Comparison of ENCODE assay signal across 32 mouse cellular contexts in the genomic region with DNA sequence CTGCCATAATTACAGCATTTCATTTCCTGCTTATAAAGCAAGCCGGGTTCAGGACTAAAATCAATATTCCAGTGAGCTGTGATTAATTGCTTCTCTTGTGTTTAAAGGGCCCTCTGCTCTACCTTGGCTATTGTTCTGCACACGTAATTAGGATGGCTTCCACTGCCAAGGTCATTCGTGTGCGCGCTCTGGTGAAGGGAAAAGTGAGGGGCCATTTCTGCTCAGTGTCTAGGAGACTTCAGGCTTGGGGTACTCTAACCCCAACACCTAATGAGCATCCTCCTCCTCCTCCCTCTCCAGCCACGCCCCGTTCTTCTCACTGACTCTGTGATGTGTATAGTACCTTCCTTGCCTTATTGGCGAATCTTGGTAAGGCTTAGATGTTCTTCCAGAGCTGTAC. TPM values are rescaled to one million over a fixed set of nuclear protein-coding genes. Genes with fewer than 3 reads are reported as not detected.
A peak's percentile ranks its signal among the peaks of the same experiment; 100 is the strongest.
DNase-seq lines count a peak whose midpoint lies in the region; ATAC-seq lines count a peak whose summit lies in the region.
"Had no signal": no experiment of that assay in that cellular context is flagged by ENCODE, and none has a peak within 500 bp of the region (broad histone marks: within the 10 kb centered on the region; RNA-seq: fewer than 3 reads in every experiment).

No protein-coding gene starts in this region.

- no peaks in the 10 kb centered on the region for H3K9me3 ChIP-seq in hindbrain, embryonic 13.5 days
- no peaks in the 10 kb centered on the region for H3K9me3 ChIP-seq in hindbrain, embryonic 12.5 days (replicated peaks)
- H3K9me3 ChIP-seq in neural tube, embryonic 13.5 days: no peaks in the 10 kb centered on the region
- H3K9me3 ChIP-seq in limb, embryonic 13.5 days: no peaks in the 10 kb centered on the region
- H3K9me3 ChIP-seq in forebrain, embryonic 12.5 days: no peaks in the 10 kb centered on the region
- H3K9me3 ChIP-seq: embryonic facial prominence, embryonic 15.5 days; forebrain, embryonic 15.5 days; heart, embryonic 12.5 days; intestine, embryonic 15.5 days; midbrain, embryonic 15.5 days had no signal

- peaks cover 8% of the 10 kb centered on the region; the same call in 1 of the 2 replicates for H3K4me1 ChIP-seq in hindbrain, embryonic 13.5 days (replicated peaks)
- no peaks in the 10 kb centered on the region; the same call in 1 of the 2 replicates for H3K4me1 ChIP-seq in hindbrain, embryonic 12.5 days
- H3K4me1 ChIP-seq in neural tube, embryonic 13.5 days (replicated peaks): peaks cover 4% of the 10 kb centered on the region; the same call in 1 of the 2 replicates
- peaks cover 34% of the 10 kb centered on the region for H3K4me1 ChIP-seq in limb, embryonic 13.5 days
- H3K4me1 ChIP-seq in forebrain, embryonic 12.5 days: no peaks in the 10 kb centered on the region
- H3K4me1 ChIP-seq: forebrain, embryonic 15.5 days; heart, embryonic 12.5 days; intestine, embryonic 15.5 days; midbrain, embryonic 15.5 days had no signal

- H3K4me3 ChIP-seq in hindbrain, embryonic 13.5 days: no peak overlapping the region
- no peak overlapping the region for H3K4me3 ChIP-seq in hindbrain, embryonic 12.5 days
- no peak overlapping the region for H3K4me3 ChIP-seq in neural tube, embryonic 13.5 days
- H3K4me3 ChIP-seq in limb, embryonic 13.5 days: no peak overlapping the region
- H3K4me3 ChIP-seq in forebrain, embryonic 12.5 days (replicated peaks): no peak overlapping the region
- H3K4me3 ChIP-seq: embryonic facial prominence, embryonic 15.5 days; forebrain, embryonic 15.5 days; gastrocnemius, adult 2 months; heart, adult 2 months; heart, embryonic 12.5 days; intestine, embryonic 15.5 days; layer of hippocampus, adult 2 months; left cerebral cortex, adult 2 months; midbrain, embryonic 15.5 days had no signal

- H3K9ac ChIP-seq in hindbrain, embryonic 13.5 days: no peak overlapping the region
- H3K9ac ChIP-seq in hindbrain, embryonic 12.5 days: no peak overlapping the region
- H3K9ac ChIP-seq in neural tube, embryonic 13.5 days: no peak overlapping the region
- H3K9ac ChIP-seq in limb, embryonic 13.5 days: no peak overlapping the region
- no peak overlapping the region for H3K9ac ChIP-seq in forebrain, embryonic 12.5 days
- H3K9ac ChIP-seq: embryonic facial prominence, embryonic 15.5 days; forebrain, embryonic 15.5 days; heart, embryonic 12.5 days; intestine, embryonic 15.5 days; liver, embryonic 14.5 days; midbrain, embryonic 15.5 days had no signal

- H3K27ac ChIP-seq in hindbrain, embryonic 13.5 days: 0 out of 2 replicates have a peak overlapping the region, but pooled peaks have one; percentile 48
- H3K27ac ChIP-seq in hindbrain, embryonic 12.5 days: no peak overlapping the region
- no peak overlapping the region for H3K27ac ChIP-seq in neural tube, embryonic 13.5 days (replicated peaks)
- H3K27ac ChIP-seq in limb, embryonic 13.5 days: no peak overlapping the region
- no peak overlapping the region for H3K27ac ChIP-seq in forebrain, embryonic 12.5 days
- H3K27ac ChIP-seq: embryonic facial prominence, embryonic 15.5 days; forebrain, embryonic 15.5 days; gastrocnemius, adult 2 months; heart, adult 2 months; intestine, embryonic 15.5 days; layer of hippocampus, adult 2 months; left cerebral cortex, adult 2 months; liver, embryonic 14.5 days; macrophage; midbrain, embryonic 15.5 days had no signal

- H3K36me3 ChIP-seq in hindbrain, embryonic 13.5 days: no peaks in the 10 kb centered on the region
- no peaks in the 10 kb centered on the region for H3K36me3 ChIP-seq in hindbrain, embryonic 12.5 days
- H3K36me3 ChIP-seq in neural tube, embryonic 13.5 days: no peaks in the 10 kb centered on the region
- H3K36me3 ChIP-seq in limb, embryonic 13.5 days: no peaks in the 10 kb centered on the region
- no peaks in the 10 kb centered on the region for H3K36me3 ChIP-seq in forebrain, embryonic 12.5 days (replicated peaks)
- H3K36me3 ChIP-seq: embryonic facial prominence, embryonic 15.5 days; forebrain, embryonic 15.5 days; heart, embryonic 12.5 days; intestine, embryonic 15.5 days; midbrain, embryonic 15.5 days had no signal

- ATAC-seq in hindbrain, embryonic 13.5 days (ENCODE audit: low FRiP score): peak; percentile 68; the same call in 1 of the 2 replicates
- ATAC-seq in hindbrain, embryonic 12.5 days (ENCODE audit: low FRiP score): no peak
- peak; percentile 67 for ATAC-seq in neural tube, embryonic 13.5 days (ENCODE audit: low read depth)
- ATAC-seq in limb, embryonic 13.5 days (ENCODE audit: low FRiP score, low read depth): 0 out of 2 replicates have a peak, but pooled peaks have one; percentile 11
- no peak for ATAC-seq in erythroid progenitor cell, adult 5-6 weeks (replicated peaks; ENCODE audit: low FRiP score, poor library complexity, severe bottlenecking)
- ATAC-seq in forebrain, embryonic 12.5 days (ENCODE audit: low FRiP score): no peak
- ATAC-seq: forebrain, embryonic 15.5 days; intestine, embryonic 15.5 days; midbrain, embryonic 15.5 days; Patski had no signal

- 73% methylated on average over 8 of the region's 8 CpGs for WGBS in hindbrain, embryonic 13.5 days
- WGBS in hindbrain, embryonic 12.5 days: 68% methylated on average over 8 of the region's 8 CpGs
- WGBS in neural tube, embryonic 13.5 days: 66% methylated on average over 8 of the region's 8 CpGs
- 59% methylated on average over 8 of the region's 8 CpGs for WGBS in limb, embryonic 13.5 days
- 76% methylated on average over 8 of the region's 8 CpGs for WGBS in forebrain, embryonic 12.5 days

- H3K4me2 ChIP-seq in hindbrain, embryonic 13.5 days: no peak overlapping the region
- H3K4me2 ChIP-seq in hindbrain, embryonic 12.5 days (replicated peaks): no peak overlapping the region
- H3K4me2 ChIP-seq in neural tube, embryonic 13.5 days: no peak overlapping the region
- H3K4me2 ChIP-seq in limb, embryonic 13.5 days (replicated peaks): no peak overlapping the region
- H3K4me2 ChIP-seq in forebrain, embryonic 12.5 days: no peak overlapping the region
- H3K4me2 ChIP-seq: embryonic facial prominence, embryonic 15.5 days; forebrain, embryonic 15.5 days; heart, embryonic 12.5 days; intestine, embryonic 15.5 days; midbrain, embryonic 15.5 days had no signal

- H3K27me3 ChIP-seq in hindbrain, embryonic 13.5 days: no peaks in the 10 kb centered on the region
- H3K27me3 ChIP-seq in hindbrain, embryonic 12.5 days: no peaks in the 10 kb centered on the region
- no peaks in the 10 kb centered on the region for H3K27me3 ChIP-seq in neural tube, embryonic 13.5 days
- 0 out of 2 replicates have a peak, but pooled peaks cover 6% of the 10 kb centered on the region for H3K27me3 ChIP-seq in limb, embryonic 13.5 days
- no peaks in the 10 kb centered on the region for H3K27me3 ChIP-seq in forebrain, embryonic 12.5 days
- H3K27me3 ChIP-seq: embryonic facial prominence, embryonic 15.5 days; forebrain, embryonic 15.5 days; heart, embryonic 12.5 days; intestine, embryonic 15.5 days; midbrain, embryonic 15.5 days; Patski had no signal

- no peak for DNase-seq in neural tube, embryonic 10.5 days (ENCODE audit: extremely low spot score, low spot score)
- DNase-seq: adrenal gland, postnatal 14 days; cerebellum, adult 11-12 months; cerebellum, postnatal 10 days; gastrocnemius, adult 2 months; gastrocnemius, postnatal 36 days; heart, adult 2 months; kidney, adult 2 months; kidney, postnatal 36 days; liver; lung, adult 2 months; lung, postnatal 10 days; right cerebral cortex, postnatal 25 days; thymus, adult 18-20 months; thymus, postnatal 36 days had no signal

RNA-seq across cellular contexts. Expression of gene Cxcl12, which starts 53.5 kb away (rescaled TPM):
- polyA plus RNA-seq in hindbrain, embryonic 13.5 days (2015; fragmentation: Nextera tagmentation; extraction: Ambion mirVana): 55.8 and 69.4 TPM in 2 replicates
- 79.3 and 91.9 TPM in 2 replicates for polyA plus RNA-seq in hindbrain, embryonic 12.5 days (2016; fragmentation: Nextera tagmentation; extraction: Ambion mirVana)
- polyA plus RNA-seq in neural tube, embryonic 13.5 days (2015; fragmentation: Nextera tagmentation; extraction: Ambion mirVana): 54.5 and 64.0 TPM in 2 replicates
- polyA plus RNA-seq in limb, embryonic 13.5 days (2015; fragmentation: Nextera tagmentation; extraction: Ambion mirVana): 138 and 141 TPM in 2 replicates
- total RNA-seq in erythroid progenitor cell, adult 5-6 weeks (2015; ENCODE audit: low replicate concordance): 29.9 and 55.8 TPM in 2 replicates
- total RNA-seq in erythroid progenitor cell, adult 5-6 weeks (2017; ENCODE audit: low replicate concordance): 24.8 and 25.4 TPM in 2 replicates
- 56.4 and 63.4 TPM in 2 replicates for polyA plus RNA-seq in forebrain, embryonic 12.5 days (2016; fragmentation: Nextera tagmentation; extraction: Ambion mirVana)
- total RNA-seq: MEL had no signal

Comparison
In these comparisons a context has a peak if more than half of its experiments do, and no peak if none do; other contexts are left out.
1. ATAC-seq: peak in hindbrain, embryonic 13.5 days (single experiment), neural tube, embryonic 13.5 days (single experiment) and limb, embryonic 13.5 days (single experiment); none in hindbrain, embryonic 12.5 days (single experiment), erythroid progenitor cell, adult 5-6 weeks (single experiment) and forebrain, embryonic 12.5 days (single experiment).